Mouse (Mus musculus) layer of hippocampus, postnatal 36 days (tissue): ENCODE measurements around the gene Cabp7. TPM values are rescaled to one million over a fixed set of nuclear protein-coding genes. Genes with fewer than 3 reads are reported as not detected.
A peak's percentile ranks its signal among the peaks of the same experiment; 100 is the strongest.

Source experiments
- DNase-seq, 2 experiments: peaks; one replicate each; pipeline ENCODE4 v3.0.0; 2022
- total RNA-seq, 2 experiments: library from RNA; stranded (reverse); gene quantifications; 2 replicates each; pipeline ENCODE4 v1.2.3; 2021

Gene Cabp7
- total RNA-seq, result 100 to 1,000 TPM; 287 to 306 TPM

DNA sequence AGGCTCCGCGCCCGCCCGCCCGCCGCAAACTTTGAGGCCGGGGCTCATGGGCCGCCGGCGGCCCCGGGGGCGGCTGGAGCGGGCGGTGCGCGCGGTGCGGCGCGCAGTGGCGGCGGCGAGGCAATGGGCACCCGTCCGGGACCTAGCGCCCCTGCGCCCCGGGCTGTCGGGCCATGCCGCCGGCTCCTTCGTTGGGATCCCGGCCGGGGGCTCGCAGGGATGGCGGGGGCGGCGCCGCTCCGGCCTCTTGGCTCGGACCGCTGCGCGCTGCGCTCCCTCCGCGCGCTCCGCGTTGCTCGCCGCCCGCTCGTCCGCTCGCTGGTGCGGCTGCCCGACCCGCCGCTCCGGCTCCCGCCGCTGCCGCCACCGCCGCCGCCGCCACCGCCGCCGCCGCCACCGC, at the start of gene Cabp7:
Gene Cabp7 (minus strand): TSS at position 46 of the 400 bp plus-strand sequence.
- DNase-seq, result no peak

DNA sequence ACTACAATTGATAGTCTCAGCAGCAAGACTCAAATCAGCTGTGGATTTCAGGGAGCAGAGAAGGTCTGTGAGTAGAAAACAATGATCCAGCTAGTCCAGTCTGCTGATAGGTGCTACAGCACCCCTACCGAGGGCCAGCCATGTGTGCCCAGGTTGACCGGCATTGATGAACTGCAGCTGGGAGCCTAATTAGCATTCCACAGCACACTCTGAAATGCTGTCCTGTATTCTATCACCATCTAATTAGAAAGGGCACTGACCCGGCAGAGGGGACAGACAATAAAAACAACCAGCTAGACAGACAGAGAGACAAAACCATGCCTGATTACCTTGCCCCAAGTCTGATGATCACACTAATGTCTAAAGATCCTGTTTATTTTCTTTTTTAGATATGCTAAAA, 46.4 kb upstream of the Cabp7 start:
- DNase-seq, result no peak

DNA sequence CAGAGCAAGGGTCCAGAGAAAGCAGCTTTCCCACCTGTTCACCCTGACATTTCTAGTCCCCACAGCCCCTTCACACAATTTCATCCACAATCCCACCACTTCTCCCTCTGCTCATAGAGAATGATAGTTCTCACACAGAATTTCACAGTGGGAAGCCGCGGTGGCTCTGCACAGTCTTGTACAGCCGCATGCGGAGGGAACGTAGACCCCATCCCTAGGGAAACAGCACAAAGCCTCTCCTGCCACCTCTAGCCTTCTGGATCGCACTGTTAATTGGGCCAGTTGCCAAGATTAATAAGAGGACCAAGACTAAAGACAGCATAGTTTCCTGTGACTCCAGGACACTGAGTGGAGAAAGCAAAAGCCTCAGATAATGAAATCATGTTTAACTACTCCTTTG, 45.0 kb upstream of the Cabp7 start:
- no peak for DNase-seq

DNA sequence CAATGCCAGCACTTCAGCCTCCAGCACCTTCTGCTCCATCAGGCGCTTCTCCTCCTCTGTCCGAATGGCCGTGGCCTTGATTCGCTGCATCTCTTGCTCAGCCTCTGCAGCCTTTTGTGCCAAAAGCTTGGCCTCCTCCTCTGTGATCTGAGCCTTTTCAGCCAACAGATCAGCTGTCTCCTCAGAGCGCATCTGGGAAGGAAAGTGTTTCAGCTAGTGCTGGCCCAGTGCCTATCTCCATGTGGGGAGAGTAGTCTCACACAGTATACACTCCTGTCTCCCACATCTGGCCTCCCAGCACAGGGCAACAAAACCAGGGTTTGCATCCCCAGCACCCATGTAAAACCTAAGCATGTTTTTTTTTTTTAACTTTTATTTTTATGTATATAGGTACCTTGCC, 43.1 kb upstream of the Cabp7 start:
- DNase-seq, result no peak

DNA sequence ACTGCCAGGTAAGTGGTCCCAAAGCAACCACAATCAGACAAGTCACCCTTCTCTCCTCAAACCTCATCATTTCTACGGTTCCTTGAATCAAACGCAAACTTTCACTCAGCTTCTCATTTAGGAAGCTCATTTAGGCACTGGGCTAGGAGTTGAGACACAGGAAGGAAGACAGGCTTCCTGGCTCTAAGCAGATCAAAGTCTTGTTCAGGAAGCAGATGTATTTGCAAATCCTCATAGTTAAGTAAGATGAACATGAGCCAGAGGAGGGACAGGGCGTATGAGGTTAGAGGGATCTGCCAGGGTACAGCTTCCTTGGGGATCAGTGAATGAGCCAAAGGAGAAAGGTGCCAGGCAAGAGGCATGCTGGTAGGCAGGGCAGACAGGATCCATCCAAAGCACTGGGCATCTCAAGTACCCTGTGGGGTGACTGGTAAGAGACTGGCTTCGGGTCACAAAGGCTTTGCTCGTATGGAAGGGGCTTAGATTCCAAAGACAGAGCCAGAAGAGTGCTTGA, 38.1 kb upstream of the Cabp7 start:
- no peak for DNase-seq

DNA sequence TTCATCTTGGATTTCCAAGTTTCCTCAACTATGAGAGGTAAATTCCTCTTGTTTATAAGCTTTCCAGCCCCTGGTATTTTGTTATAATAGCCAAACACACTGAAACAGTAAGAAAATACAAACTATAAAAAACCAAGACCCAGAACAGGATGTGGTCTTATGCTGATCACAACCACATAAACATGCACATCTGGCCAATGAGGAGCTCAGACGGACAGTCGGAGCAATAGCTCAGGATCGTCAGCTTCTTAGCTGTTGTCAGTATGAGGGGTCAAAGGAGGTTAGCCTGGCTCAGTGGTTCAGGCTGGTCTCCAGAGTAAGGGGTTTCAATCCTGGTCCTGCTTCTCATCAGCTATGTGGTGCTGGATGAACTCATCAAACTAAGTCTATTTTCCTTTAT, 36.5 kb upstream of the Cabp7 start:
- DNase-seq, result no peak

DNA sequence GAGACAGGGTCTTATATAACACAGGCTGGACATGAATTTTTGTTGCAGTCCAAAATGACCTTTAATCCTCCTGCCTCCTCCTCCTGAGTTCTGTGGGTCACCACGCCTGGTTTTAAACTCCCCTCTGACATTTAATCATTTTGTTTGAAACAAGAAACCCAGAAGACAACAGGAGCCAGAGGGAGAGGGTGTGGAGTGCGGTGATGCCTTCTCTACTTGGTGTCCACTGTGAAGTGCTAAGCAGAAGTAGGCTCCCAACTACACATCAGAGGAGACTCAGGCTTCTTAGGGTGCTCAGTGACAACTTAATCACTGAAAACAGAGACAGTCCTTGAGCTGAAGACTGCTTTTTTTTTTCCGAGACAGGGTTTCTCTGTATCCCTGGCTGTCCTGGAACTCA, 34.3 kb upstream of the Cabp7 start:
- no peak for DNase-seq

DNA sequence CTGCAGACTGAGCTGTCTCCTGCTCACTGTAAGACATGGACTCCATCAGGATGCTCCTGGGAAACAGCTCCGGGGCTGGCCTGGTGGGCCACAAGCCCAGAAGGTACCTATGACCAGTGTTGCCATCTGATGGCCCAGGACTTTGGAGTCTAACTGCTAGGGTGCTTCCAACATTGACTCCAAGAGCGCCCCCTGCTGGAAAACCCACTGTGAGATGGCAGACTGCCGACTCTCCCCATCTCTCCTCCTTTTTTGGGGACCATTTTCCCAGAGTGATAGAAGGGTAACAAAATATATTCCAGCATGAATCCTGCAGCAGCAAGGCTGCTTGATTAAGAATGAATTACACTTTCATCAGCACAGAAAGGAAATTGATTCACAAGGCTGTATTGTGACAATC, 26.3 kb upstream of the Cabp7 start:
- DNase-seq, result peak in 1 of 2 experiments; percentile 55

DNA sequence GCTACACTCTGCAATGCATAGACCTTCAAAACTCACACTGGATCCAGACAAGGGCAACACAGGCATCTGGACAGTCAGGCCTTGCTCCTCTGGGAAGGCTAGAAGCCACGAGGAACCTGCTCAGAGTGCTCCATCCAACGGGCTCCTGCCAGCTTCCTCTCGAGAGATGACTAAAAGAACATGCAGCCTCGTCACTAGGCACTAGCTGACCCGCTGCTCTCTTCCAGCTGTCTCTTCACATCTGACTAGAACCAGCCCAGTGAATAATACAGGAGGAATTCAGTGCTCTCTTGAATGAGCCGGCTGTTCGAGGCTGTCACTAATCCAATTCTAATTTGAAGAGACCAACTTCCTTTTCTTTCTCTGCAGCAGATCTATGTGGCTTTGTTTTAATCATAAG, 25.2 kb upstream of the Cabp7 start:
- DNase-seq, result no peak

DNA sequence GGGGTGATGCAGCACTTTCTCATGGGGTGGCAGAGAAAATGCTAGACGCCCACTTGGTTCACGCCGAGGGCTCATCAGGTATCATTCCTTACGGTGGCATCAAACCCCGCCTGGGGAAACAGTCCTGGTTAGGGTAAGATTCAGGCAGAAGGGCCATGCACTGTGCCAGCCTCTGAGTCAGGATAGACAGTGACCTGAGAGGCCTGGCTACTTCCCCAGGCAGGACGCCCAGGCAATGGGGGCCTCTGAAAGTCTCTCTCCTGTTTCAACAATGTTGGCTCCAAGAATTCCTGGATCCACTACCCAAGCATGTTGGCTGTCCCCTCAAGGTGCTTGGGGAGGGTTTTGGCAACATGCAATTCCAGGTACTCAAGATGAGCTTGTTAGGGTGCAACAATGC, 23.3 kb upstream of the Cabp7 start:
- DNase-seq, result no peak

DNA sequence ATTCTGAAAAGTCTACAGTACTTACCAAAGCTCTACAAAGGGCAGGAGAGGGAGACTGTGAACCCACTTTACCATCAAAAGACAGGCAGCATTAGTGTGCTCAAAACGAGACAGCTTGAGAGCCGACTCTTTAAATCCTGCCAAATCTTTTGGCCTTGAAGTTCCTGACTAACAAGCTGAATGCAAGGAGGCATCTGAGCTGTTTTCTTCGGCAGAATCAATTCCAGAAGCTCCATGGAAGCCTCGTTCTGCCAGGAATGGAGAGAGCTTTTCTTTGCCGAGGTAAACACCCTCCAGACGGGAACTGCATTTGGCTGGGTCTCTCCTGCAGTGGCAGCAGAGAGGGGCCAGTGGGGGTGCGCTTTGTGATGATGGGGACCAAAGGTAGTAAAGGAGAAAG, 22.7 kb upstream of the Cabp7 start:
- DNase-seq, result no peak

DNA sequence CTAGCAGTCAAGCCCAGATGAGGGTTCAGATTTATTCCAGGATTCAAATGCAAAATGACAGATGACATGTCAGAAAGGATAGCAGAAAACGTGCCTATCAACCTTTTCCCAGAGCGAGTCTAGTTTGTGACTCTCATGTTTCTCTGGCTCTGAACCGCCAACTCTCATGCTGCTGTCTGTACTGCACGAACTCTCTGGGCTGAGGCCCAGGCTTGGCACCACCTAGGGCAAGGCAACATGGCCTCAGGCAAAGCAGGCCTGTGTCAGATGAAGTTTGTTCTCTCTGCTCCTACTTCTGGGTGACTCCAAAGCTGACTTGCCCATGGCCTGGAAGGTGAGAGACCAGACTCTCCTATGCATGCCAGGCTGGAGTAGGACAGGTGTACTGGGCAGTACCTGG, 21.8 kb upstream of the Cabp7 start:
- no peak for DNase-seq

DNA sequence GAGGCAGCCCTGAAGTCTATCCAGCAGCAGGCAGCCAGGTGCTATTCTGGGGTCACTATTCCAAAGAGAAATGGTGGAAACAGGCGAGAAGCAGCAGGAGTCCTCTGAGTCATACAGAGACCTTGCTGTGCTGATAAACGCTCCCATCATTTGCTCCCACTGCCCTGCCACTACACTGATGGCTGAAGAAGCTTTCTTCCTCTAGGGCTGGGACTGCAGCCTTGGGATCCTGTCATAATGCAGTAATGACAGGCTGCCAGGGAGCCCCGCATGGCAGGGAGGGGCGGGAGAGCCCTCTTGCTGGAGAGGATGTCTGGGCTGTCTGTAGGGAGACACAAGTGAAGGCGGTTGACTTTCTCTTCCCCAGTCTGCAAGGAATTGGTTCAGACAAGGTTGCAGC, 17.9 kb upstream of the Cabp7 start:
- no peak for DNase-seq

DNA sequence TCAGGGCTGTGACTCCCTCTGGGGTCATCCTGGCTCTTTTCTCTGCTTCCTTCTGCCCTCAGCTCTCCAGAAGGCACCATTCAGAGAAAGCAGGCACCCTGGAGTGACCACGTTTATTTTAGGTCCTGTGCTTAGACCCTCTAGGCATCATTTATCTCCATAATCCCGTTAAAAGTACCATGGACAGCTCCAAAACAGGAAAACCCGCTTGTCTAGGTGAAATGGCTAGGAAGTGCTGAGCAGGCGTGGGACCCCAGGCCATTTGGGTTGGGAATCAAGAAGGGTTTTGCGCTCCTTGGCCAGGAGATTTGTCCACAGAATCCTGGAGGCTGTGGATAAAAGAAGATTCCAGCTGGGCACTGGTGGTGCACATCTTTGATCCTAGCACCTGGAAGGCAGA, 17.1 kb upstream of the Cabp7 start:
- DNase-seq, result no peak

DNA sequence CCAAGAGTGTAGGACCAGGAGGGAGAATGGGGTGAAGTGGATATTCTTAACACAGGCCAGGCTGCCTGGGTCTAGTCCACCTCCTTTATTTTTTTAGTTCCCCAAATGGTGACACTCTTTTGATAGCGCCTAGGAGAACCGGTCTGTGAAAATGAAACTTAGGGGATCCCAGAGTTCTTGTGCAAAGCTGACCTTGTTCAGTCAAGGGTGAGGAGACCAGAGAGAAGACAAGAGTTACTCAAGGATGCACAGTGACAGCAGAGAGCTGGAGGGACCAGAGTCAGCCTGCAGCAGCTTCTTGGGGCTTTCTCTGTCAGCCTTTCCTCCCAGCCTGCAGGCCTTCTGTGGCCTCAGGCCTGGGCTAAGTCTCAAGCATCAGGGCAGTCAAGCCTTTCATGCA, 15.9 kb upstream of the Cabp7 start:
- DNase-seq, result no peak

DNA sequence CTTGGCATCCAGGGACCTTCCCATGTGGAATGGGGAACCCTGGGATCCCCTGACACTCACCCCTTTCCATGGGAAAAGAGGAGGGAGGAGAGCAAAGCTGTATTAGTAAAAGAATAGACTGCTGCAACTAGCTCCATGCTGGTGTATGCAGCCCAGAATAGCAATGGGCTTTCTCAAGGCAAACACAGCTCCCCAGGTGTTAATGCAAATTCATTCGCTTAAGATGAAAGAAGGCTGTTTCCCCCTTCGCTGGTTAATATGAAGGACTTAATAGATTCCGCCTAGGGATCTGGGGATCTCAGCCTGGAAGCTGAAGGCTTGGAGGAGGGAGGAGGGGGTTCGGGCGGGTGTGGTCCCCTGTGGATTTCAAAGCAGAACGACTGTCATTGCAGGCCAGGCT, 15.4 kb upstream of the Cabp7 start:
- no peak for DNase-seq

DNA sequence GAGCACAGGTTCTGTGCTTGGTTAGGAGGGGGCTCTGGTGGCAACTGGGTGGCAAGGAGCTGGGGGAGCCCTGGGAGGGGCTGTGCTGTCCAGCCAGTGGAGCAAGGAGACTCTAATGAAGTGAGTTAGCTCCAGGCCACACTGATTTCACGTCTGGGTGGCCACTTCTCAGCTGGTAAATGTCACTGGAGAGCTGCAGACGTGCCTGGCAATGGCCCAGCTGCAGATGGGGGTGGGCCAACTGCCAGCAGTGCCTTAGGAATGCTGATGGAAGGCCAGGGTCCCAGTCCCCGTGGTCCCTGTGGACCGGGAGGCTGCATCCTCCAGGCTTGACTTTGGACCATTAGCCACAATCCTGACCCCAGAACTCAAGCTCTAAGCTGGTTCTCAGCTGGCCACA, 13.9 kb upstream of the Cabp7 start:
- no peak for DNase-seq

DNA sequence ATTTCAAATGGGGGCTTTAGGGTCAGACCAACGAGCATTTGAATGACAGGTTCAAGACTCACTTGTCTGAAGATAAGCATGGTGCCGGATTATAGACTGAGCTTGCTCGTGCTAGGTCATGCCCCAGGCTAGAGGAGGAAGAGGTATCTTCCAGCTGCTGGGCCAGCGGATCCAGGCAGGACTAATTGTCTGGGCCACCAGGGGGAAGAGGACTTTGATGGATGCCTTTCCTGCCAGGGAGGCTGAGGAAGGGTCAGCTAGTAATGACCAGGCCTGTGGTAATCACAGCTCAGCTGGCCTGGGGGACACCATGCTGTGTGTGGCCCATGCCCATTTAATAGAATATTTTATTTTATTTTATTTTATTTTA, 11.2 kb upstream of the Cabp7 start:
- DNase-seq, result no peak

DNA sequence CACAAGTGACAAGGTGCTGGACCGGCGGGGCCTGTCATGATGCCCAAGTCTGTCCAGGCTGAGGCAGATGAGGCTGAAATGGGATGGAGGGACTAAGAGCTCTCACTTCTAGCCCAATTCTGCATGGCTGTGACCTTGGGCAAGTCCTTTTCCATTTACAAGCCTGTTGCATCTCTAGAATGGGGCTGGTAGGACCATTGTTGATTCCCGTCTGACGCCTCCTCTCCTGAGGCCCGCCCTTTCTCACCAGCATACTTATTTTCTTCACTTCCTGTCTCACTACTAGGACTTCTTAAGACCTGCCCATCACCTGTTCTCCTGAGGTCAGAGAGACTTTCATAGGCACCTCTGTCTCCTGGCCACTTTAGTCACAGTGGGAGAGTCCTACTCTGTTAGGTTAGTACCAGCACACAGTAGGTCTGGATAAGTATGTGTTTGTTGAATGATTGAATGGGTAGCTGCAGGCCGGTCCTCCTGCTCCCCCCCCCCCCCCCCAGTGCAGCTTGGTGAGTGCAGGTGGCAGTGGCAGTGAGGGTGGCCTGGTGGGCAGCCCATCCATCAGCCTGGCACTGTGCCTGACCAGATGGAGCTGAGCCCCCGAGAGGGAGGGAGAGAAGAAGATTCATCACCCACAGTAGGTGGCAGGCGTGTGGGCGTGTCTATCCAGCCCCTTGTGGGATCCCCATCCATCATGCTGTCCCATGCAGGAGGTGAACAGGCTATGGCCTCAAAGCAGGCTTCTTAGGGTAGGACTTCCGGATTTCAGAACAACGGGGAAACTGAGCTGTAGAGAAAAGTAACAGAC, 10.6 kb upstream of the Cabp7 start:
- no peak for DNase-seq

DNA sequence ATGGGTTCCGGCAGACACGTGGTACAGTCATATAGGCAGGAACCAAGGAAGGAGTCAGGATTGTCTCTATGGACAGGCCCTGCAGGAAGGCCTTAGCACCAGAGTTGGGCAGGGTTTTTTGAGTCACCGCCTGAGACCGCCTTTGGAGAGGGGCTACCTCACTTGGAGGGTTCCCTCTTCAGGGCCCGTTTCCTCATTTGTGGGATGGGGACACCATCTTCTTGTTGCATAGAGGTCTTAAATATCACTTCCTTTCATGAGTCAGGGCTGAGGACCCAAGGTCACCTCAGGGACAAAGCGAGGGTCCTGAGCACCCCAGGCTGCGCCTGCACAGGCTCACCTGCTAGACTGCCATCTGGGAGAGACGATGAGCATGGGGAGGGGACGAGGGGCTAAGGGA, 9.9 kb upstream of the Cabp7 start:
- no peak for DNase-seq

DNA sequence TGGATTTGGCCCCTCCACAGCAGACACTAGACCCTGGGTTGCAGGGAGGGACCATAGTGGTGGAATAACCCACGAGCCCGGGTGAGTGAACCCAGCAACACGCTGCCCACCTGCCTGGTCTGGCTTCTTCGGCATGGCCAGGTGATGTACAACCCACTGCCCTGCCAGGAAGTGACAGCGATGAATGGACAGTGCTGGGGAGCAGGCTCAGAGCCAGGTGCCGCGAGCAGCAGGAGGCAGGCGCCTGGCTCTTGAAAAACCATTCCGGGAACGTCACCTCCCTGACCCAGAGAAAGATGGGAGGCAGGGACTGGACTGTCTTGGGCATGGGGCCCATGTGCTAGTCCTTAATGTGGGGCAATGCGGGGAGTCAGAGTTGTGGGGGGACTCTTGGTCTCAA, 8.3 kb upstream of the Cabp7 start:
- DNase-seq, result no peak

DNA sequence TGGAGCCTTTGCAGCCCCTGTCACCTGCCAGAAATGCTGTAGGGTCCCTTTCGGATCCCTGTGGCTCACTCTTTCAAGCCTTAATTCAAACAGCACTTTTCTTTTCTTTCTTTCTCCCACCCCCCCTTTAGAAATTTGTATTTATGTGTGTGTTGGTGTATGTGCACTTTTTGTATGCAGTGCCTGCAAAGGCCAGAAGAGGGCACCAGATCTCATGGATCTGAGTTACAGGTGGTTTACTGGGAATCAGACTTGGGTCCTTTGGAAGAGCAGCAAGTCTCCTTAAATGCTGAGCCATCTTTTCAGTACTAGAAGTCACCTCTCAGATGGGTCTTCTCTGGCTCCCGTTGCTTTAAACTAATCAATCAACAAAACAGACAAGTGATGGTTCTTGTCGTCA, 7.5 kb upstream of the Cabp7 start:
- DNase-seq, result no peak

DNA sequence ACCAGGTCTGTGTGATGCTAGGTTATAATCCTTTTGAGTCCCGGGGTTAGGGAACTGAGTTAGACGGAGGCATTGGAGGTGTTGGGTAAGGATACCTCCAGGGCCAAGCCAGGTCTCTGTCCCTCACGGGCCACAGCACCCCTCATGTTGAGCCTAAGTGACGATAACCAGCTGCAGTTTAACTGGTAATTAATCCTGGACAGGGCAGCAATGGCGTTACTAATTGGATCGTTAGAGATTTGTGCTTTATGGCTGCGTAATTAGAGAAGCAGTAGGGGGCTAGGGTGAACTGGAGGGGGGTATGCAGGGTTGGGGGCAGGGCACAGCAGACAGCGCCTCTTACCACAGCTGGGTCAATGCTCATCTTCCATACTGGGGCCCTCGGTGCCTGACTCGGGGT, 6.3 kb upstream of the Cabp7 start:
- DNase-seq, result no peak

DNA sequence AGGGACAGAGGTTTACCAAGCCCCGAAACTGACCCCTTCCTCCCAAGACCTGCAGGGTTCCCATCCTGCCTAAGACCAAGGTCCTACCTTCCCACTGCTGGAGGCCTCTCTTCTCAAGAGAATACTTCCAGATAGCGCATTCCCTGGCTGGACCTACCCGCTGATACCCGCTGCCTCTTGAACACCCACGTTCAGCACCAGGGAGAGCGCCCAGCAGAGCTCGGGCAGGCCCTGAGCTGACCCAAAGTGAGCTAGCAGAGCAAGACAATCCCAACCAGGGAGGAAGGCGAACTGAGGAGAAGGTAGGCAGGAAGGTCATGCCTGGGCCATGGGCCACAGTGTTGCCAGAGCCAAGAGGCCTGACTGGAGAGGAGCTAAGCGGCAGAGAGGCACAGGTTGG, 3.7 kb upstream of the Cabp7 start:
- DNase-seq, result no peak

DNA sequence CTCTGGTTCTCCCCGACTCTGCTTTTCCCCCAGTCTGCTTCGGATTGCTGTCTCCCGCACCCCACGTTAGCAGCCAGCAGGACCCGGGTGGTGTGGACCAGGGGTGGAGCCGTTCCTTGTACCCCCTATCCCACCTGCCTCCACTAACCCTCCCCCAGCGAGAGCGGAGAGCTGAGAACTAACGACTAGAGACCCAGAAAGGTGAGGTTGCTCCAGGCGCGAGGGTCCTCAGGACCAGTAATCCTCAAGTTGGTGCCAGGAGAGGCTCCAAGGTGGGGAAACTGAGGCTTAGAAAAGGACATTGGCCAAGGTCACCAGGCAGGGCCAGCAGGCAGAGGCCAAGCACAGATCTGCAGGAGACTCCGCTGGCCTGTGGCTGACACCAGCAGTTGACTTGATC, 707 bp upstream of the Cabp7 start:
- DNase-seq, result no peak
